Mouse (Mus musculus) embryo, embryonic 11.5 days (tissue): ENCODE data around the gene Slc32a1.

Source experiments
- DNase-seq: peaks from one replicate; pipeline ENCODE4 v3.0.0-alpha.2; 2012; ENCODE audit warnings: low read depth, low spot score

The Slc32a1 gene

DNA sequence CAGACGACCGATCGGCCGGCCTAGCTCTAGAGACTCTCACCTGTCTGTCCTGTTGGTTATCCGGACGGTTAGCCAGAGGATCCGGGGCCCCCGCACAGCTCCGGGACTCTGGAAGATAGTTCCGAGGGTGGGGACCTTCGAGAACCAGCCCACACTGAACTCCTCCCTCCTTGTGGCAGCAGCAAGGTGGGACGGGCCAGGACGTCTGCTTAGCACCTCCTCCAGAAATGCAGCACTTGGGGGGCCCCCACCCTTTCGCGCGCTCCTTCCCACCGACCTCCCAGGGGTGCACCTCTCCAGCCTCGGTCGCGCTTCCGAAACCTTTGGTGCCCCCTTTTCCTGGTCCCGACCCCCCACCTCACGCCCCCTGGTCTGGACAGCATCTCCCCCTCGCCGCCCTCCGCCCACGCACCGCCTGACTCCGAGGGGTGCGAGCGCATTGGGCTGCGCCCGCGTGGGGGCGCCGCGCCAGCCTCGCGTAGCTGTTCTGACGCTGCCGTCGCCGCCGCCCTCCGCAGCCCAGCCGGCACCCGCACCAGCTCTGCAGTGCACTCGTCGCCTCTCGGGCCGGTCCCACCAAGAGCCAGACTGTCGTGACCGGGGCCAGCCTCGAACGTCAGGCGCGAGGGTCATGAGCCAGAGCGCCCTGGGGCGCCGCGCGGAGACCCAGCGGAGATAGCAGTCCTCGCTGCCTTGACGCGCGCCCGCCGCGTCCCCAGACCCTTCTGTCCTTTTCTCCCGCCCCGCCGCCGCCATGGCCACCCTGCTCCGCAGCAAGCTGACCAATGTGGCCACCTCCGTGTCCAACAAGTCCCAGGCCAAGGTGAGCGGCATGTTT lies at the start of gene Slc32a1:
Gene Slc32a1, plus strand, starts transcription at position 280 of the 838 bp plus-strand sequence.
- DNase-seq: no peak

DNA sequence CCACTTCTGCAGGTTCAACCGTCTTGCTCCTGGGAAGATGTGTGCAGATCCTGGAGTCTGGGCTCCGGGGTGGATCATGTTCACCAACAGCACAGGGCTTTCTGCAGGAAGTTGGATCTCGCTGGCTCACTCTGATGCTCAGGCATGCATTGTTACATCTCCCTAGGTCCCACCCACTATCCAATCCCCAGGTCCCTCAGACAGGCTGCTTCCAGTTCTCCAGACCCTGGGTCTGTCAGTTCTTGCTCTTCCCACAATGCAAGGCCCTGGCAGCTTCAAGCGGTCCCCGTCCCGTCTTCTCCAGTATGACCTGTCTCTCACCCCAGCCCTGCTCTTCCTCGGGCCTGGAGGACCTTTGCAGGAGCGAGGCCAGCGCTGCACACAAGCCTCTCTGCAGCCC lies 49.8 kb upstream of the Slc32a1 start:
- DNase-seq: no peak

DNA sequence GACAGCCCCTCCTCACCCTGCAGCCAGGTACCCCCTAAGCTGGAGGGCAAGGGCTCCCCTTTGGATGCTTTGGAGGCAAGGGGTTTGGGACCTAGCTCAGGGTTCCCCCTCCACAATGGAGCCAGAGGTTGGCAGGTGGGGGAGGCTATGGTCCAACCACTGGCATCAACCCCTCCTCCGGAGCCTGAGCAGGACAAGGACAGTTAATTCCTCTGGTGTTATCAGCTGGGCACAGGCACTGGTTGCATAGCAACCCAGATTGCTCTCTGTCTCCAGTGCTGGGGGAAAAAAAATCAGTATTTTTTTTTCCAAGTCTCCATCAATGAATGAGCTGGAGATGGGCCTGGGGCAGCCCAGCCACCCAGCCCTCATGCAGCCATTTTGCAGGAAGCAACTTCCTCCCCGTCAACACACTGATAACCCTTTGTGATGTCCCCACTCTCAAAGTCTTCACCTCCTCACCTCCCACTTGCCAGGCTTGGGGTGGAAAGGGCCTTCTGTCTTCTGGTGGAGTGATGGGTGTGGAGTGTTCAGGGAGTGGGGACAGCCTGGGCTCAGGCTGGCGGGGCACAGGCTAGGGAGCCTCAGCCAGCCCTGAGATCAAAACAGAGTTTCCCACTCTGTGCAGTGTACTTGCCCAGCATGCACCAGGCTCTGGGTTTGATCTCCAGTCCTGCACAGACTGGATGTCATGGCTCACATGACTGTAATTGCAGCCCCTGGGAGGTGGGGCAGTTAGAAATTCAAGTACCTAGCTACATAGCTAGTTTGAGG lies 49.0 kb upstream of the Slc32a1 start:
- no peak for DNase-seq

DNA sequence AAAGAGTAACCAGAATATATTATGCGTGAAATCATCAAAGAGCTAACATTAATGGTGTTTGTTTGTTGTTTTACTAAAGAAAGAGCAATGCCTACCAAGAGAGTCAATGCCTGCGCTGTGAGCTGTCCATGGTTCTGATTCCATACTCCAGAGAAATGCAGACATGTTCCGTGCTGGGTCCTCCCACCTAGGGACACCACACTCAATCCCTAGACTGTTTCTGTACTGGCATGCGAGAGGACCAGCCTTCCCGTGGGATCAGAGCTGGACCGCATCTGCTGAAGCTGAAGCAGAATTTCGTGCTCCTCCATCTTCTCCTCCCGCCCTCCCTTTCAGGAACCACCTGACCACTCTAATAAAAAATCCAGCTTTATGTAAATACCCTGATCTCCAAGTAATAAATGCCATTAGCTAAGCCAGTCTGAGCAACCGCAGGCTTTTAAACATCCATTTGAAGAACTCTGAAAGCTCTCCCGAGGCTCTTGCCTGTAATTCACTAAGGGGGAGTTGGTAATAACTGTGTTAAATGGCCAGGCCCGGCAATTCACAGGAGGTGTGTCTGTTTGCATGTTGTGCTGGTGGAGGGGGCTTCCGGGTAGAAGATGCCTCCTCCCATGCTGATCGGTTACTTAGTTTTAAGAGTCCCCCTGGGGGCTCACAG lies 40.0 kb upstream of the Slc32a1 start:
- DNase-seq: peak; percentile 78

DNA sequence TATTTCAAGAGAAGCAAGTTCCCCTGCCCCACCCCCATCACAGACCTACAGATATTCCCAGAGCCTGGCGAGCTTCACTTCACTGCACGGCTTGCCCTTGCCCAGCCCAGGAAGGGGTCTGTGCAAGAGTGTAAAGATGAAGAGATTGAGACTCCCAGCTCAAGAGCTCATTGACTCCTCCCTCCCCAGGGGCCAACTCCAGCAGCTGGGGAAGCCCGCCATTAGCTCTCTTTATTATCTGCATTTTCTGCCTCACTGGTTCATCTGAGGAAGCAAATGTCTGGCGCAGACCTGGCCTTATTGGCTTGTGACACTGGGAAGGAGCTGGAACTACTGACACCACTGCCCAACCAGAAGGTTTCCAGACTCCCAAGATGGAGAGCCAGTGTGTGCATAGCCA lies 30.6 kb upstream of the Slc32a1 start:
- no peak for DNase-seq

DNA sequence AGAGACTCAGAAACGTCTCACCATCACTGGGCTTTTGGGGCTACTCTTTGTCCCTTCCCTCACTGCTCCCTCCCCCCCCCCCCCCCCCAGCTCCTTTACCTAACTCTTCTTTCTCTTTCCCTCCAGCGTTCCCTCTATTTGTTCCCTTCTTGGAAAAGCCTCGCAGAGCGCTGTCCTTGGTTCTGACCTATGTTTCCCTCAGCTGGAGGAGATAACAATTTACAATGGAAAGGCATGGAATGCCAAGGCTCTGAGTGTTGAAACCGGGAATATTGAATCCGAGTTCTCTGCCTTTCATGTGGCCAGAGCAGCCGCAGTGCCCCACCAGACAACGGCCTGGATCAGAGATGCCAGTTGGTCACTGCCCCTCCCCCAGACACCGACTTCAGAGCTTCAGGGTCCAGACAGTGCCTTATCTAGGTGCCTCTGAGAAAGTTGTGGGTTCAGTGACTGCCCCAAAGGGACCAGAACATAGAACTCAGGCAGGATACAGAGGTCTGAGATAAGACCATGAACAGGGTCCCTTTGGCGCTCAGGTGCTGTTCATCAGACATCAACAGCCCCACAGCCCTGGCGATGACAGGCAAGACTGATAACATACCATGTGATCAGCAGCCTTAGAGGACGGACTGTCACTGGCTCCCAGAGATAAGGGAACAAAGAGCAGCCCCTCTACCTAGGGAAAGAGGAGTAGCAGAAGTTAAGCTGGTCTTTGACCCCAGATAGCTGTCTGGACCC lies 25.8 kb upstream of the Slc32a1 start:
- DNase-seq: peak; percentile 51

DNA sequence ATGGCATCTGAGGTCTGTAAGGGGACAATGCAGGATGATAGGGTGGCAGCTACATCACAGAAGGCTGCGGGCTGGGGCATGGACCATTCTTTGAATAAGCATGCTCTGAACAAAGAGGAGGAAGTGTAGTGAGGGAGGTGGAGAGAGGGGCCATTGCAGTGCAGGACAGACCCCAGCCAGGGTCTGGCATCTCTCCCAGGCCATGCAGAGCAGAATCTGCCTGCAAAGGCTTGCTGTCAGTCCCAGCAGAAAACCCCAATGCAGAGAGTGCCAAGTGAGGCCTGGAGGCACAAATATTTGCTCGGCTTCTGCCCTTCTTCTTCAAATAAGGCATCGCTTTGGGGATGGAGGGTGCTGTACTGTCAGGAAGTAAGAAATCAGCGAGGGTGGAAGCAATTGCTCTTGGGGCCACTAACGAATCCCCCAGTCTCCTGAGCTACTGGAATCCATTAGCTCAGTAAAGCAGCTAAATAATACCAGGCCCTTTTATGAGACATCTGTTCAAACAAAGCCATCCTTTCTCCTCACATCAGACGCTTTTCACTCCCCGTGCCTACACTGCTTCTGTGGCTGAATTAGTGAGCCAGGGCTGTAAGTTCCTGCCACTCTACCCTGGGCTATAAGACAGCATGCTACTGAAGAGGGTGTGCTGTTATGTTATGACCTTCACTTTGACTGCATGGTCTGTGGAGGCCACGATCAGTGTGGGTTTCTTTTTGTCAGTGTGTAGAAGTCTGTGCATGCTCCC lies 21.9 kb upstream of the Slc32a1 start:
- no peak for DNase-seq

DNA sequence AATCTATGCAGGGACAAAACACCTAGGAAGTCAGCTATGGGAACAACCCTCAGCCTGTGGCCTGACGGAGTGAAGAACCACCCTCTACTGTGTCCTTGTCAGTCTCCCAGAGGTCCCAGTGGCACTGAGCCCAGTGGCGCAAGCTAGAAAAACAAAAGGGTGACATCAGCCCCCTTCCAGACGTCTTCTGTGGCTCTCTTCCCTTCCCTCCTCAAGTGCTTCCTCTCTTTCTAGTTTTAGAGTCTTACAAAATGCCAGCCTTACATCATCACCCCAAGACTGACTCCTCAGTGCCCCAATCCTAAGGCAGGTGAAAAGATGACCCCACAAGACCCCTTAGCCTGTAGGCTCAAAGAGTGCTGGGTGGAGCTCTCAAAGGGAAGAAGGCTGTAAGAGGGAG lies 20.1 kb upstream of the Slc32a1 start:
- DNase-seq: no peak

DNA sequence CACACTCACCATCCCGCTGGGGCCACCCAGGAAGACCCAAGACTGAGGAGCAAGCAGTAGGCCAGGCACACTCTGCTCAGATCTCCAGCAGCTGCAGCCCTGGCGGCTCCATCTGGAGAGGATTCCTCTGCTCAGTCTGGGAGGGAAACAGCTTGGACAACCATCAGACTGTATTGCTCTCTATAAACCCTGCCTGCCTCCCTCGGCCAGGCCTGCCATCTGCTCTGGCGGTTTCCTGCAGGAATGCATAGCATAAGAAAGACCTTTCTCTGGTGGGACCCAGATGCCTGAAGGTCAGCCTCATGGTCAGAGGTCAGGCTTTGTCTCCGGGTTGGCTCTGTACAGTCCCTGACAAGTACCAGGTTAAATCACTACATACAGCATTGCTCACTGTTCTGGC lies 19.3 kb upstream of the Slc32a1 start:
- no peak for DNase-seq

DNA sequence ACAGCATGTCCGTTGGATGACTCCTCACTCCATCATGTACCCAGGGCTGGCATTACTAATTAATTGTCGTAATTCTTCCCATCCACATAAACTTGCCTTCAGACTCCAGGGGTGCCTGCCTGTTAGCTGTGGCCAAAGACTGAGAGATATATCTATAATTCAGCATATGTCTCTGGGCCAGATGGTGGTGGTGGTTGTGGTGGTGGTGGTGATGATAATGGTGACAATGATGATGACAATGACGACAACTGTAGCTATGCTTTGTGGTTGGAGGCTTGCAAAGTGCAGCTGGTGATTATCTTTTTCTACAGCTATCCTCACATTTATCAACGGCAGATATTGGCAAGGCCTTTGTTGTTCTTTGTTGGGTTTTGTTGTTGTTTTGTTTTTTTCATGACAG lies 17.2 kb upstream of the Slc32a1 start:
- DNase-seq: no peak

DNA sequence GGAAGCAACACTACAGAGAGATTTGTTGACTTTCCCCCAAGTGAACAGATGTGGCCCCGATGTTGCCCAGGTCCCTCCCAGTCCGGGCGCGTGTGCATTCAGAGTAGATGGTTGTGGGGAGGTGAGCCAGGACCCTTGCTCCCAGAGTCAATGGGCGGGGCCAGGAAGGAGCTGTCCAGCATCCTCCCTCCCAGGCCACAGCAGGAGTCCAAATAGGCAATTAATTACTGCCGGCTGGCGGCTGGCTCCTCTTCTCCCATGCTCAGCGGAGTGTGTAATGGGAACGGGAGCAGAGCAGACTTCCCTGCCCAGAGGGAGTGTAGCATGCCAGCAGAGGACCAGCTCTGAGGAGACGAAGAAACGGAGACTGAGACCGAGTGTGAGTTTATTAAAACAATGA lies 15.5 kb upstream of the Slc32a1 start:
- peak; percentile 51 for DNase-seq

DNA sequence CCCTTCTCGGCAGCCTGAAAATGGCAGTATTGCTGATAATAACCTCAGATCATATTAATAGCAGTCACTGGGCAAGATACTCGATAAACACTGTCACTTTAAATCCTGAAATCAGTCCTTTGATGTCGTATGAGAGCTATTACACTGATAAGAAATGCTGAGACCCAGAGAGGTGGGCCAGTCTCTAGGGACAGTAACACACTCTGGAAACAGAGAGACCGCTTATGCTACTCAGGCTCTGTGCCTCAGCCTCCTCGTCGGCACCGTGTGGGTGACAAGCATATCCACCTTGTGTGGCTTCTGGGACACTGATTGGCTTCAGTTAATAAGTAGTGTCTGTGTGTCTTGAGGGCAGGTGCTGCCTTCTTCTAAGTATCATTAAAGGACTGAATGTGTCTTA lies 15.0 kb upstream of the Slc32a1 start:
- no peak for DNase-seq

DNA sequence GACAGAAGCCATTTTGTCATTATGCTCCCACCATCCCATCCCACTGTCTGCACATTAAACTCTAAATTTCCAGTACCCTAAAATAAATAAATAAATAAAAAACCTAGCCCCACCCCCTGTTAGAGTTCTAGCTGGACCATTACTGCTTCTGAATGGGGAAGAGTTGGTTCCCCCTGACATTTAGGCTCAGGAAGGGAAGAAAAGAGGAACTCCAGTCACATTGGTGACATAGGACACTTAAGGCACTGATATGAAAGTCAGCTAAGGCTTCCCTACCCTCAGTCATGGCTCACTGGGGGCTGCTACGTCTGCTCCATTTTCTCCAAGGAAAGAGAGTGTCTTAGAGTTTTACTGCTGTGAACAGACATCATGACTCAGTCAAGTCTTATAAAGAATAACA lies 13.8 kb upstream of the Slc32a1 start:
- no peak for DNase-seq

DNA sequence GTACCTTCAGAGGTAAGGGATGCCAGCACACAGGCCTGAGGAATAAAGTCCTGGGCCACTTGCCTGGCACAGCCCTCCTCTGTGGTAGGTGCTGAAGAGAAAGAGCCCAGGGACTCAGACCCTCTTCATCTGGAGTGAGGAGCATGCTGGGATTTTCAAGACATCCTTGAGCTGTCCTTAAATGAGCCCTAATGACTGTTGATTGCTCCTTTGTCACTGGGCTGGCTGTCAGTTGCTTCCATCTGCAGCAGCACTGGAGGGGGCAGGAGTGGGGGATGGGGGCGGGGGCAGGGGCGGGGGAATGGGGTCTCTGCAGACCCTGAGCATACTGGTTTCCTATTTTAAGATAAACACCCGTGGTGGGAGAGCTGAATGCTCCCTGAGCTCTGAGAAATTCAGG lies 10.1 kb upstream of the Slc32a1 start:
- no peak for DNase-seq

DNA sequence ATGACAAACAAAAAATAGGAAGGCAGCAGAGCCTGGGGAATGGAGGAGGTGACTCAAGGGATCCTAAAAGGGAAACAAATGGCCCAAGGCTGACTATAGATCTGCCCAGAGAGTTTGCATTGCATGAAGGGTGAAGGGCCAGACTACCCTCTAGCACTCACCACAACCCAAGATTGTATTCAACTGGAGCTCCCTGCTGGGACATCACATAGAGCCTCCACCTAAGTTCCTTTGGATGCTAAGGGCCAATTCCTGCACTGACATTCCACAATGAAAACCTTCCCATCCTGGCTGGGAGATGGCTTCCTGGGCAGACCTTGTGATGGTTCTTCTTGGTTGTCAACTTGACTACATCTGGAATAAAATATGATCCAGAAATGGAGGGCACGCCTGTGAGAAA lies 9.2 kb upstream of the Slc32a1 start:
- DNase-seq: no peak

DNA sequence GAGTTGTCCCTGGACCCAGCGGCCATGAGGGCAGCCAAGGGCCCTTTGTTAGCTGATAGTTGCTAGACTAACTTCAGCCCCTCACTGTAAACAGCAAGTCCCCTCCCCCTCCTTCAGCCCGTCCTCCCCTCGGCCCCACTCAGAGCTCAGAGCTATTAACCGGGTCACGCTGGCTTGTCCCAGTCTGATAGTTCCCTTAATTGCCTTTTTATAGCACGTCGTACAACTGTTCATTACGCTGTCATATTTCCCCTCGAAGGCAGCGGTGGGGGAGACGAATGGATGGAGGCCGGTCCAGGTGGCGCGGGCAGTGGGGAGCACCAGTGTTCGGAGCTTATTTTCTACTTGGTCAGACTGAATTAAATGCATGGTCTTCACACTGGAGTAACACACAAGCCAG lies 7.9 kb upstream of the Slc32a1 start:
- DNase-seq: no peak

DNA sequence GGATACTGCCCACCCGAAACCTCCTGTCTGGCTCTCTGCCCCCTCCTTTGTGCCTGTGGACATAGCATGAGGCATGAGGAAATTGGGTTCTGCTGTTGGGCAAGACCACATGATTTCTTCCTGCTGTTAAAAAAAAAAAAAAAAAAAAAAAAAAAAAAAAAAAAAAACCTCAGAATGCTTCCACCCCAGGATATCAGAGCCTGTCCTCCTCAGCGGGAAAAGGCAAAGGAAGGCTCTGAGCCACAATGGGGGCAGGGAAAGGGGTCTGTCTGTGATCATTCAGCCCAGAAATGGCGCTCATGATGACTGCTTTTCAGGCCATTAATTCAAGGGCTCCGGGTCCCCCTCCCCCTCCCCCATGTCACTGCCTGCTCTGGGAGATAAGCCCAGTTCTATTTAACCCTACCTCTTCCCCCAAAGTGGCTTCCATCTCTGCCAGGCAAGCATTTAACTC lies 4.0 kb upstream of the Slc32a1 start:
- no peak for DNase-seq

DNA sequence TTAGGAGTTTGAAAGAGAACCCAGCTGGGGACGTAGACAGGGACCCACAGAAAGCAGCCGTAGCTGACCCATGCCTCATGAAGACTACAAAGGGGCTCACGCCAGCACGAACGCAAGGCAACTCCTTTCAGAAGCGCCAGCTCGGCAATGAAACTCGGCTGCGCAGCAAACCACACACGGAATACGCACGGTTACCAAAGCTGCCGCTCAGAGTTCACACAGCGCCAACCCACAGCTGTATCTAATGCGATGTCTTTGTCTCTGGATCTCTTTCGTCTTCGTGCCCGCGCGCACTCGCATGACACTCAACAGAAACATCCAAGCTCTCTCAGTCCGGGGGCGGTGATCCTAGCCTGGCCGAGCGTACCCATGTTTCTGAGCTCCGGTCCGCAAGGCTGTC lies 886 bp upstream of the Slc32a1 start:
- DNase-seq: no peak

DNA sequence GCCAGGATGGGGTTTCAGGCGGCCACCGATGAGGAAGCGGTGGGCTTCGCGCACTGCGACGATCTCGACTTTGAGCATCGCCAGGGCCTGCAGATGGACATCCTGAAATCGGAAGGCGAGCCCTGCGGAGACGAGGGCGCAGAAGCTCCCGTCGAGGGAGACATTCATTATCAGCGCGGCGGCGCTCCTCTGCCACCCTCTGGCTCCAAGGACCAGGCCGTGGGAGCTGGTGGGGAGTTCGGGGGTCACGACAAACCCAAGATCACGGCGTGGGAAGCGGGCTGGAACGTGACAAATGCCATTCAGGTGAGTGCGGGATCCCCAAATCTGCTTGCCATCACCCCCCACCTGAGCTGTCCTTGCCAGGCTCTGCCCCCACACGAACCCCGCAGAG lies 756 bp downstream of the Slc32a1 start:
- no peak for DNase-seq

DNA sequence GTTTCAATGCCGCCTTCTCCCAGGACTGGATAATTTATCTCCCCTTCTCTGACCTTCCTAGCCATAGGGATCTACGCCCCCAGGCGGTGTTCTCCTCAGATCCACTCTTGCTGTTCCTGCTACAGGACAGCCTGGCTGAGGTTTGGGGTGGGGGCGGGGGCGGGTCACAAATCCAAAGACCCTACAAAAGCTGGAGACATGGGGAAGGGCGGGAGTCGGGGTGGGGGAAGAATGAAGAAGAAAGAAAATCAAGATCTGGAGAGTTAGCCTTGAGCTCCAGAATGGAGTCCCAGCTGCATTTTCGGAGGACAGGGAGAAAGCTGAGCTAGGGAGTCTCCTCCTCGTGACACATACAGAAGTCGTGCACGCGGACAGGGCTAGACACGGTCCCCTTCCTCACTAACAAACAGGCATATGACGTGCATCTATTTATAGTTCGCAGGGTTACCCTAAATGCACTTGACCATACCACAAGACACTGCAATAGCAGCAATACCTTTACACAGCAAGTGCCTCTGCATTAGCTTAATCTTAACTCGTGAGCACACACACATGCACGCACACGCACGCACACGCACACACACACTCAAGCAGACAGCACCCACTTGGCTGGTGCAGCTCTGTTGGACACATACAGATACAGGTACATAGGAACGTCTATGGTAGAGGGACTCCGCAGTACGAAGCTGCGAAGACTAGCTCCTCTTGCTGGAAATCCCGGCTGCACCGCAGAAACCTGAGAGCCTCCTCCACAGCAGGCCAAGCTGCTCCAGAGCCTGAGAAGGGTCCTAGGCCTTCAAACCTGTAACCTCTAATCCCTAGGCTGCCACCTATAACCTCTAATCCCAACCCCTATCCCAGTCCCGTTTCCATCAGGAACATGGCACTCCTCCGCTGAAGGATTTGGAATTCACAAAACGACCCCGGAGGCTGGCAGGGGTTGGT lies 1.4 kb downstream of the Slc32a1 start:
- no peak for DNase-seq
